Mouse (Mus musculus) splenic B cell, adult 2 months (primary cell): Measurements from ENCODE around the gene Rapgef3.
A peak's percentile ranks its signal among the peaks of the same experiment; 100 is the strongest.

Experiments
- DNase-seq: peaks from one replicate; pipeline ENCODE4 v3.0.0-alpha.2; 2011; ENCODE audit warnings: low read depth, low spot score
- H3K27me3 ChIP-seq: 2 replicates; pipeline ENCODE4 v1.6.1; 2012; ENCODE audit warnings: mild to moderate bottlenecking, low read length, moderate library complexity, mixed read lengths; ENCODE audit not compliant: control insufficient read depth, poor library complexity, insufficient read depth, severe bottlenecking
- H3K36me3 ChIP-seq: 2 replicates; pipeline ENCODE4 v1.6.1; 2012; ENCODE audit warnings: mild to moderate bottlenecking, low read length, moderate library complexity, mixed read lengths; ENCODE audit not compliant: control insufficient read depth, poor library complexity, insufficient read depth, severe bottlenecking

Rapgef3 gene

GRCm38 (mm10) chr15:97731988-97732387 lies 35.8 kb downstream of the Rapgef3 start:
- no peak for DNase-seq
- Histone ChIP-seq H3K36me3 (no peaks in the 10 kb centered on the region), H3K27me3 (no peaks in the 10 kb centered on the region)

DNA sequence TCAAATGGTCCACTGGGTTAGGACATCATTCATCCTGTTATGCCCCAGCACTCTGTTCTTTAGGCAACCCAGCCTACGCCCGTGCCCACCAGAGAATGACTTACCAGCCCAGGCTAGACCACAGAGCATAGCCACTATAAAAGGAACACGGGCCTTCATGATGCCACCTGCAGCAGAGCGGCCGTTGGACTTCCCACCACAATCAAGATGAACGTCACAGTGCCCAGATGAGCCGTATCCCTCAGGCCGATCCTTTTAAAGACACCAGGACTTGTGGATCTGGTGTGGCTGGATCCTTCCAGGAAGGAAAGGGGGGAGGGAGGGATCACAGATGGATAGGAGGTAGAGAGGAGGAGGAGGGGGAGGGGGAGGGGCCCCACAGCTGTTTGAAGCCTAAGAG lies 36.7 kb downstream of the Rapgef3 start, which contains the start of gene Endou:
Gene Endou, minus strand, starts transcription at position 229 of the 400 bp plus-strand sequence.
- no peak for DNase-seq
- H3K27me3 ChIP-seq = no peaks in the 10 kb centered on the region
- no peaks in the 10 kb centered on the region for H3K36me3 ChIP-seq

- DNase-seq = no peak
- Histone ChIP-seq H3K36me3 (no peaks in the 10 kb centered on the region), H3K27me3 (no peaks in the 10 kb centered on the region)
Measured at GRCm38 (mm10) chr15:97730365-97730764, 37.4 kb downstream of the Rapgef3 start.

DNA sequence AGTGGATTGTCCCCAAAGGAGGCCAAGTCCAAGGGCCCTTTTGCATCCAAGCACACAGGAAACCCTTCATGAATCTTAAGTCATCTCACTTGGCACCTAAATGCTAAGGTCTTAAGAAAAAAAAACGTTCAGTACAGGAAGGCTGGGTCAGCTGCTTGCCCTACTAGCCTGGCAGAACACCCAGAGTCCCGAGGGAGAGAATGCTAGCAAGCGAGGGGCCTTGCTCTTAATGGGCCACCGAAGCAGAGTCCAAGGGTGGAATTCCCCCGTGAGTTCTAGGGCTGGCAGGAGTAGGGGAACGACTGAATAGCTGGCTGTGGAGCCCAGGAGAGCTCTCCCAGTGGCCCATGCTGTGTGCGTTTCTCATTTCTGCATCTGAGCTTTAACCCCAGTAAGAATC lies 39.0 kb downstream of the Rapgef3 start:
- no peaks in the 10 kb centered on the region for H3K36me3 ChIP-seq
- DNase-seq = no peak
- no peaks in the 10 kb centered on the region for H3K27me3 ChIP-seq

DNA sequence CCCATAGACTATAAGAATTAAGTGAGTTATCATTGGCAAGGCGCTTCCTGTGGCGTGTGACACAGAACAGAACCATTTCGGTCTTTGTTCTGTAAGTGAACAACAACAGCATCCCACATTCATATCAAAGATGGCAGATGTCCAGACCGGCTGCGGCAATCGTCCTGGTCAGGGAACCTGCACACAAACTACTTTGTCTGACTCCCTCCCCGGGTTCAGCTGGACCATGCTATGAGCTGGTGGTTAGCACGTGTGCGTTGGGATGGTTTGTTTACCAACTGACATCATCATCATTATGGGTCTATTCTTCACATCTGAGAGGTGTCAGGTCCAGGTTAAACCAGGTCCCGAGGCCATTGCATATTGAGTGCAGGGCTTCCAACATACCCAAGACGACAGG lies 39.4 kb downstream of the Rapgef3 start:
- Histone ChIP-seq H3K36me3 (no peaks in the 10 kb centered on the region), H3K27me3 (no peaks in the 10 kb centered on the region)
- DNase-seq = no peak

DNA sequence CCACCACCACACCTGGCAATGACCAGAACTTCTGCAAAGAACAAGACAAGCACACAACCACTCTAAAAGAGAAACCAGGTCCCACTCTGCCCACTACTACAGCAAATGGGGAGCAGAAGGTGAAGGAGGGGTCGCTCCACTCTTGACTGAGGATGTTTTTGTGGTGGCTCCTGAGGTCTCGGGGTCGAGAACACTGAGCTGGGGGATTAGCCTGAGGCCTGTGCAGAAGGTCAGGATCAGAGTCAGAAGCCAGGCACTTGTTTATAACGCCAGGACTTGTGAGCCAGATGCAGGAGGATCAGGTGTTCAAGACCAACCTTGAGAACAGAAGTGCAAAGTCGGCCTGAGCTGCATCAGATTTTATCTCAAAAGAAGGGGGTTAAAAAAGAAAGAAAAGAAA lies 40.3 kb downstream of the Rapgef3 start:
- DNase-seq = no peak
- no peaks in the 10 kb centered on the region for H3K27me3 ChIP-seq
- no peaks in the 10 kb centered on the region for H3K36me3 ChIP-seq

GRCm38 (mm10) chr15:97727048-97727447 lies 40.7 kb downstream of the Rapgef3 start:
- no peaks in the 10 kb centered on the region for H3K27me3 ChIP-seq
- no peaks in the 10 kb centered on the region for H3K36me3 ChIP-seq
- peak; percentile 48 for DNase-seq

GRCm38 (mm10) chr15:97726310-97726709 lies 41.5 kb downstream of the Rapgef3 start:
- Histone ChIP-seq H3K36me3 (no peaks in the 10 kb centered on the region), H3K27me3 (no peaks in the 10 kb centered on the region)
- no peak for DNase-seq

DNA sequence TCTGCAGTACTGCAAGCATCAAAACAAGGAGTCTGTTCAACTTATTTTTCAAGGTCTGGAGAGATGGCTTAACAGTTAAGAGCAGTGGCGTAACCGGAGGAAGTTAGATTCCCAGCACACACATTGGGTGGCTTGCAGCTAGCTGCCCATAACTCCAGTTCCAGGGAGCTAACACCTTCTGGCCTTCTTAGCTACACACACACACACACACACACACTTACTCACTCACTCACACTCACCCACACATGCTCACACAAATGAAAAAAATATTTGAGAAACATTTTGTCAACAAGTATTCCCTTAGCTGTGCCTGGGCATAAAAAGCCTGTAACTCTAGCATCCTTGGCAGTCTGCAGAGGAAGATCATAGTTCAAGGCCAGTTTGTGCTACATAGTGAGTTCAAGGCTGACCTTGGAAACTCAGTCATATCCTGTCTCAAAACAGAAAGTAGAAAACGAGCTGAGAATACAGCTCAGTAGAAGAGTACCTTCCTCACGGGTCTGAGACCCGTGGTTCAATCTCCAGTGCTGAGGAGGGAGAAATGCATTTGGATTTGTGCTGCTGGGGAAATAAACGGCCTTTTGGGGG lies 42.5 kb downstream of the Rapgef3 start:
- Histone ChIP-seq H3K36me3 (no peaks in the 10 kb centered on the region), H3K27me3 (no peaks in the 10 kb centered on the region)
- no peak for DNase-seq

GRCm38 (mm10) chr15:97724346-97725197 lies 43.2 kb downstream of the Rapgef3 start:
- no peaks in the 10 kb centered on the region for H3K36me3 ChIP-seq
- no peaks in the 10 kb centered on the region for H3K27me3 ChIP-seq
- DNase-seq = no peak

GRCm38 (mm10) chr15:97723536-97724345 lies 44.0 kb downstream of the Rapgef3 start:
- no peak for DNase-seq
- Histone ChIP-seq H3K27me3 (no peaks in the 10 kb centered on the region), H3K36me3 (no peaks in the 10 kb centered on the region)

- Histone ChIP-seq H3K27me3 (no peaks in the 10 kb centered on the region), H3K36me3 (no peaks in the 10 kb centered on the region)
- peak; percentile 48 for DNase-seq
Measured at GRCm38 (mm10) chr15:97721008-97721701, 46.6 kb downstream of the Rapgef3 start.

- no peaks in the 10 kb centered on the region for H3K36me3 ChIP-seq
- H3K27me3 ChIP-seq = no peaks in the 10 kb centered on the region
- no peak for DNase-seq
Measured at GRCm38 (mm10) chr15:97720026-97720675, 47.6 kb downstream of the Rapgef3 start.

- no peaks in the 10 kb centered on the region for H3K27me3 ChIP-seq
- DNase-seq = no peak
- no peaks in the 10 kb centered on the region for H3K36me3 ChIP-seq
Measured at GRCm38 (mm10) chr15:97719494-97719893, 48.3 kb downstream of the Rapgef3 start.
